Mouse (Mus musculus): ENCODE results near the gene Srpr.

Srpr gene

GRCm38 (mm10) chr9:35262418-35262817 lies 62.4 kb downstream of the Srpr start:
- no peak for DNase-seq (ENCODE audit: low spot score)

GRCm38 (mm10) chr9:35263431-35263830 lies 63.5 kb downstream of the Srpr start:
- DNase-seq (ENCODE audit: low spot score) = peak; percentile 70

- no peak for DNase-seq (ENCODE audit: low spot score)
Measured at GRCm38 (mm10) chr9:35264509-35264908, 64.5 kb downstream of the Srpr start.

DNA sequence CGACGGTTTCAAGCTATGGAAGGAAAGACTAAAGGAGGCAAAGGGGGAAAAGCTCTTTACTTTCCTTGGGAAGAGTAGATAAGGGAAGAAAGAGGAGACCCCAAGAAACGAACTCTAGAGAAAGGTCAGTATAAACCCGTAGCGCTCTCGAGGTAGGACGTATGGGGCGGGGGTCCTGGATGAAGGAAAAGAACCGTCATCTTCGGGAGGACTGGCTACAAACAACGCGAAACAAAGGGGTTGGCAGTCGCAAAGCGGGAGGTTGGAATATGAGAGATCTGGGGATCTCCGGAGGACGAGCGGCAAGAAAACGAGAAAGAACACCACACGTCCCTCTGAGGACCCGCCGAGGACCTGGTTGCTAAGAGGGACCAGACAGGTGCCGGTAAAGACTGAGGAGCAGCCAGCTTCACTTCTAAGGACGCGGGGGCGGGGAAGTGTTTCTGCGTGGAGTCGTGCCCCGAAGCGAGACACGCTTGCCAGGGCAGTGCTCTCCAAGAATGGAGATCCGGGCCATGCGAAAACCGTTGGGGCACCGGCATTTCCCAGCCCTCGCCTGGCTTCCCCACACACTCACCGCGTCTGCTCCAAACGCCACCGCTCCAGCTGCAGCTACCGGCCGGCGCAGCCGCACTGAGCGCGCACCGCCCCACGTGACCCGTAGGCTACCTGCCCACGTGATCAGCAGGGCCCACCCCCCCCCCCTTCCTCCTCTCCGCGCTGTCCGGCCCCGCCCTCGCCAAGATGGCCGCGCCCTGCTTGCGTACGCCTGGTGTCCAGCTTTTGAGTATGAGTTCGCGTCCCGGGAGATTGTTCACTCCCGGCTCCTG lies 67.4 kb downstream of the Srpr start, which contains the start of the genes Fam118b and Rpusd4:
Gene Fam118b, minus strand, starts transcription at position 660 of the 830 bp plus-strand sequence.
Gene Rpusd4, plus strand, starts transcription at position 720 of the 830 bp plus-strand sequence.
- peak; percentile 92 for DNase-seq (ENCODE audit: low spot score)

DNA sequence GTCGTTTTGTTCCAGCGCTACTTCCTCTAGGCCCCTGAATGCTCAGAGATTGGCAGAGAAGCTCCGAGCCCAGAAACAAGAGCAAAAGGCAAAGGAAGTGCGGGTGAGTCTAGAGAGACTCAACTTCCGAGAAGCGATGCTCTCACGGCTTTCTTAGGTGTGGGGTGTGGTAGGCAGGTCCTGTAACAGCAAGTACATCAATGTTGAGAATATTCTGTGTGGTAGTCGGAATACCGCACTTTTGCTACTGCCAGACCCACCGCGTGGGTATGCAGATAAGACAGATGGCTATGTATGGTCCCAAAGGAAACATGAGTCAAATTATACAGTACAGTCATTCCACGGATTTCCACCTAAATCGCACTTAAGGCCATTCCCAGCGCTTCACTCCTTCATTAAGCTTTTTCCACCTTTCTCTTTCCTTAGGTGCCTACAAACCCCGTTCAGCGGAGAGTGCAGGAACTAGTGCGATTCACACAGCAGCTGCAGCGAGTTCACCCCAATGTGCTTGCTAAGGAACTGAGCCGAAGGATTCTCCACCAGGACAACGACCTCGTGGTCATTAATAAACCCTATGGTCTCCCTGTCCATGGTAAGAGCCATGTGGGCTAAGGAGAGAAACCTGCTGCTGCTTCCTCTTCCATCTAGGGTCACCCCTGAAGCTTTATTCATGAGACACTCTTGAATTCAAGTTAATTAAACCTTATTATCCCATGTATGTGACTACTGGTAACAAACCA lies 68.2 kb downstream of the Srpr start:
- DNase-seq (ENCODE audit: low spot score) = no peak

DNA sequence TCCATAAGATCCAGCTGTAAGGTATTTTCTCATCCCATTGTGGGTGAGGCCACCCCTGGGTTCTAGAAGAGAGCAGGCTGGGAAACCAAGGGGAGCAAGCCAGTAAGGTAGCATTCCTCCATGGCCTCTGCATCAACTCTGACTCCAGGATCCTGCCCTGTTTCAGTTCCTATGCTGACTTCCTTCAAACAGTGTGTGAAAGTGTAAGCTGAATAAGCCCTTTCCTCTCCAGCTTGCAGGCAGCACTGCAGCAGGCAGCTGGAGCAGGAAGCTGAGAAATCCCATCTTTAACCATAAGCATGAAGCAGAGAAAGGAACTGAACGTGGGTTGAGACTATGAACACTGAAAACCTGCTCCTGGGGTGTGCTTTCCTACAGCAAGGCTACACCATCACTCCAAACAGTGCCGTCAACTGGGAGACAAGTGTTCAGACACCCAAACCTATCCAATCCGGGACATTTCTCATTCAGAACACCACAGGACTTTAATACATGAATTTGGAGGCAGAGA lies 77.9 kb downstream of the Srpr start:
- no peak for DNase-seq (ENCODE audit: low spot score)

DNA sequence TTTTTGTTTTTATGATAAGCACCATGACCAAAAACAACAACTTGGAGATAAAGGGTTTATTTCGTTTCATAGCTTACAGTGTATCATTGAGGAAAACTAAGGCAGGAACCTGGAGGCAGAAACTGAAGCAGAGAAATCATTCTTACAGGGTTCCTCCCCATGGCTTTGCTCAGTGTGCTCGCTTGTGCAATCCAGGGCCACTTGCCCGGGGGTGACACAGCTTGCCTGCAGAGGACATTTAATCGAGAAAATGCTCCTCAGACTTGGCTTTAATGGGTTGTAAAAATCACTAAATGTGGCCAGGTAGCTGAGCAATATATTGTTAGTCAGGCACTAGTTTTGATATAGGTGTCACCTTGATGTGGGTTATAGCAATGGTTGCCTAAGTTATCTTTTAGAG lies 78.5 kb downstream of the Srpr start:
- DNase-seq (ENCODE audit: low spot score) = no peak

DNA sequence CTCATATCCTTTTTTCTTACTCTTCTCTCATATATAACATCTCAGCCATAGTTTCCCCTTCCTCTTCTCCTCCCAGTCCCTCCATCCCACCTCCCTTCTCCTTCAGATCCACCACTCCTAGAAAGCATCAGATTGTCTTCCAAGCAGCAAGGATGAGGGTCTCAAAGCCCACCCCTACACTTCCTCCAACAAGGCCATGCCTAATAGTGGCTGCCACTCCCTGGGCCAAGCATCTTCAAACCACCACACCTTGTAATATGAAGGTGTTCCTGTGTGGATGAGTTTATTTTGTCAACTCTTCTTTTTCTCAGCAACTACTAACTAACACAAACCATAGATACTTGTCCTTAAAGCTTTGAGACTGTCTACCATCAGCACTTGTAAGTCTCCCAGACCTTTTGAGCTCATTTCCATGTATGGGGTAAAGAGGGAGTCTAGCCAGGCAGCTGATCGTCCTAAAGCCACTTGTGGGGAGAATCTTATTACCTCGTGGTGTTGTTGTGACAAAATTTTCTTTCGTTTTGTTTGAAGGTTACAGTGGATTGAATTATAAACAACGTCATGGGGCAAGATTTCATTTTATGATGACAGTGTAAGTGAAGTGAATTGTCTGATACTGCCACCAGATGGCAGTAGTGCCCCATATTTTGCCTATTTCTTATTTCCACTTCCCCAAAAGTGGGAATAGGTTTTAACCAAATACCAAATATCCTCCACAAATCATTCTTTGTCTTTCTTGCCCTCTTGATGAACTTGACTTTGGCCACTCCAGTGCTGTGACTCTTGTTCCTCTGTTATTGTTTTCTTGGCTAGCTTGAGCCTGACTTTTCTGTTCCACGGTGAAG lies 82.3 kb downstream of the Srpr start:
- no peak for DNase-seq (ENCODE audit: low spot score)

GRCm38 (mm10) chr9:35282851-35283200 lies 82.9 kb downstream of the Srpr start:
- DNase-seq (ENCODE audit: low spot score) = no peak

- DNase-seq (ENCODE audit: low spot score) = peak; percentile 46
Measured at GRCm38 (mm10) chr9:35283415-35284069, 83.6 kb downstream of the Srpr start.

DNA sequence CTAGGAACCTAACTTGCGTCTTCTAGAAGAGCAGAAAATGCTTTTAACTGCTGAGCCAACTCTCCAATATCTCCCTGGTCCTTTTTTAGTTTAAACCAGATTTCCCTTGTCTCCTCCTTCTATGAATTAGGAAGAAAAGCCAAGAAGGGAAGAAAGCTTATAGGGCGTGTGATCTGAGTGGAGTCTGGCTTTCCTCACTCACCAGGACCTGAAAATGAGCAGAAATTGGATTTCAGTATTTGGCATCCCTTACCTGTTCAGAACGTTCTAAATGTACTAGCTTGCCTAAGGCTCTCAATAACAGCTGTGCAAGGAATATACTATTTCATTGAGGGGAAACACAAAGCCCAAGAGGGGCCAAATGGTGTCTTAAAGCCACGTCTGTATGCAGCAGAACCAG lies 84.4 kb downstream of the Srpr start:
- no peak for DNase-seq (ENCODE audit: low spot score)

- no peak for DNase-seq (ENCODE audit: low spot score)
Measured at GRCm38 (mm10) chr9:35286351-35286750, 86.4 kb downstream of the Srpr start.

GRCm38 (mm10) chr9:35289992-35290391 lies 90.0 kb downstream of the Srpr start:
- DNase-seq (ENCODE audit: low spot score) = peak; percentile 55

DNA sequence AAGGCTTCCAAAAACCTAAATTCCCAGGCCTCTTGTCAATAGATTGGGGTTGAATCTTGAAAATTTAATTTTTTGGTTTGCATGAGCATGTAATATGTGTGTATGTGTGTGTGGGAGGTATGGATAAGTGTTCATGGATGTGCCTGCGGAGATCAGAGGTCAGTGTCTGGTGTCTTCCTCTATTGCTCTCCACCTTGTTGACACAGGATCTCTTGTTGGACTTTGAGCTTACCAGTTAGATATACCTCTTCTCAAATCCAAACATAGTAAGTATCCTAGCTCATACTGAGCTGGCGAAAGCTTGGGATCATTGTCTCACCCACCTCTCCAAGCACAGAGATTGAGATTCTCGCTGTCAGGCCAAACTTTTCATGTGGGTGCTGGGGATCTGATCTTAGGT lies 90.4 kb downstream of the Srpr start:
- DNase-seq (ENCODE audit: low spot score) = peak; percentile 51

DNA sequence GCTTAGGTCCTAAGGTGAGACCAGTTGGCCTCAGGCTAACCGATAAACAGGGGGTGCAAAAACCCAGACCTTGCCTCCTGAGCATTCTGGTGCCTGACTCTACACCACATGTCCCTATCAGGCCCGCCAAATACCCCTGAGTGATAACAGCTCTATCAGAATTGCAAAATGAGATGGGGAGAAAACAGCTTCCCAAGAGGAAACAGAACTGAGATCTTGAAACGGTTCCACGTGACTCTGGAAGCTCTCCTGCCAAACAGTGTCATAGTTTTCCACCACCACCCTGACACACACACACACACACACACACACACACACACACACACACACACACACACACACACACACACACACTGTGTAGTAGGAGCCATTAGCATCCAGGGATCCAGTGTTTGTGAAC lies 90.9 kb downstream of the Srpr start:
- DNase-seq (ENCODE audit: low spot score) = no peak

DNA sequence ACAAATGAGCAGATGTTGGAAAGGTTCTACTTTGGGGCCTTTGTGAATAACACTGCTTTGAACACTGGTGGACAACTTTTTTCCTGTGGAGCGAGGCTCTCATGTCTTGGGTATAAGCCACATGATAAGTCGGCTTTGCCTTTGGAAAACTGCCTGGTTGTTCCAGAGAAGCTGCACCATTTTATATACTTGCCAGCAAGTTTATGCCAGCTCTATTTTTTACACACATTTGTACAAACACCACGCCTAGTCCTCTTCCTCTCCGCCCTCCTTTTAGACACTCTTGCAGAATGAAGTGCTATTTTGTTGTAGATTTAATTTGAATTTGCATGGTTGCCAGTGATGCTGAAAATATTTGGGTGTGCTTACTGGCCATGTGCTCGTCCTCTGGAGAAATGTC lies 93.5 kb downstream of the Srpr start:
- no peak for DNase-seq (ENCODE audit: low spot score)
